Mouse (Mus musculus) limb, embryonic 15.5 days (tissue): Measurements from ENCODE around the gene Cemip2. TPM values are rescaled to one million over a fixed set of nuclear protein-coding genes. Genes with fewer than 3 reads are reported as not detected.
A peak's percentile ranks its signal among the peaks of the same experiment; 100 is the strongest.

Experiments used
- ATAC-seq: fragments of 200-750 bp; cut with Nextera tagmentation; 2 replicates; pipeline ENCODE4 v1.8.0; 2017; ENCODE audit warnings: low read depth, moderate TSS enrichment; ENCODE audit not compliant: insufficient number of reproducible peaks, low FRiP score, low TSS enrichment
- H3K27ac ChIP-seq: fragments of 300-500 bp; sonication (generic); 2 replicates; pipeline ENCODE4 v1.5.1; 2015; ENCODE audit warnings: moderate library complexity, mild to moderate bottlenecking, inconsistent platforms
- H3K27me3 ChIP-seq: fragments of 300-500 bp; sonication (generic); 2 replicates; pipeline ENCODE4 v1.6.1; 2015; ENCODE audit warnings: inconsistent platforms
- H3K36me3 ChIP-seq: fragments of 300-500 bp; sonication (generic); 2 replicates; pipeline ENCODE4 v1.6.1; 2015; ENCODE audit warnings: inconsistent platforms
- H3K4me1 ChIP-seq: fragments of 300-500 bp; sonication (generic); 2 replicates; pipeline ENCODE4 v1.6.1; 2015; ENCODE audit warnings: inconsistent platforms
- H3K4me2 ChIP-seq: fragments of 300-500 bp; sonication (generic); 2 replicates; pipeline ENCODE4 v1.6.1; 2015; ENCODE audit warnings: mild to moderate bottlenecking, inconsistent platforms
- H3K4me3 ChIP-seq: fragments of 300-500 bp; sonication (generic); 2 replicates; pipeline ENCODE4 v1.5.1; 2015; ENCODE audit warnings: mild to moderate bottlenecking, inconsistent platforms
- H3K9ac ChIP-seq: fragments of 300-500 bp; sonication (generic); 2 replicates; pipeline ENCODE4 v1.6.1; 2015; ENCODE audit warnings: inconsistent platforms
- H3K9me3 ChIP-seq: fragments of 300-500 bp; sonication (generic); 2 replicates; pipeline ENCODE4 v1.6.1; 2016; ENCODE audit warnings: inconsistent platforms
- WGBS: fragments of 180-500 bp; shearing (Covaris S2); methylation state at CpG from one replicate; pipeline ENCODE4 v1.1.7; 2015; 5-methylcytosine and 5-hydroxymethylcytosine counted together
- polyA plus RNA-seq: library from polyadenylated mRNA; unstranded; fragments of >200 nt; fragmentation: Nextera tagmentation; extraction: Ambion mirVana; gene quantifications from 2 replicates; pipeline ENCODE4 v1.2.1, GENCODE M21; 2015

The Cemip2 gene
- polyA plus RNA-seq, 1 experiment from 2014 or later: 25.7 TPM

DNA sequence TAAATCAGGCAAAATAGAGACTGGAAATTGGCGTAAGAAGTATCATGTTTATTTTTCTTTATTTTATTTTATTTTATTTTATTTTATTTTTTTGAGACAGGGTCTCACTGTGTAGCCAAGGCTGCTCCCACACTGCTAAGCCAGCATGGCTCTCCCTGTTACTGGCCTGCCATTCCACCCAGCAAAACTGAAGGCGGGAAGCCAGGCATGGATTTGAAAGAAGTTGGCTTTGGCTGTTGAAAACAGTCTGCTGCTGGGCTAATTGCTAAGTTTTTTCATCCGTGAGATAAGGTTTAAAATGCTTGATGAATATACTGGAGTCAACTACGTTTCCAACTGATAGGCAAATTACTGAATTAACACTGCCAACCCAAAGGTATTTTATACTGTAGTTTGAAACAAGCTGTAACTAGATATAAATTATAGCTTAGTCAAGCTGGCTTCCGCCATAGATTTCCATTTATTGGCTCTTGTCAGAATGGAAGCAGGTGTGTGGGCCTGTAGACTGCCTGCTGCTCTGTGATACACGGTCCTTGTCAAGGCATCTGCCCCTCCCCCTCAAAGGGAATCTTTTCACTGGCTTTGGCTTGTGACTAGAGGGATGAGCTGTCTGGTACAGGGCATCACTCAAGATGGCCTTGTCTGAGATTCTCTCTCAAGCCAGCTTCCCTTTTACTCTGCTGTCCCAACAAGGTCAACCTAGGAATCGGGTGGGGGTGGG is 3.1 kb downstream of the Cemip2 start:
- no peak for ATAC-seq
- Histone ChIP-seq H3K9ac (no peak overlapping the region), H3K27me3 (no peaks in the 10 kb centered on the region), H3K9me3 (no peaks in the 10 kb centered on the region), H3K4me3 (no peak overlapping the region), H3K4me2 (peak overlapping the region; percentile 66; the same call in 1 of the 2 replicates), H3K27ac (no peak overlapping the region), H3K4me1 (peaks cover 48% of the 10 kb centered on the region), H3K36me3 (no peaks in the 10 kb centered on the region)
- 48% methylated on average over 7 of the region's 7 CpGs for WGBS

GRCm38 (mm10) chr19:21781787-21782432 is 3.8 kb downstream of the Cemip2 start:
- H3K9ac ChIP-seq: no peak overlapping the region

GRCm38 (mm10) chr19:21783717-21784116 is 5.6 kb downstream of the Cemip2 start:
- Histone ChIP-seq H3K4me3 (no peak overlapping the region), H3K9me3 (no peaks in the 10 kb centered on the region), H3K4me1 (peaks cover 37% of the 10 kb centered on the region), H3K36me3 (no peaks in the 10 kb centered on the region), H3K27ac (no peak overlapping the region), H3K9ac (no peak overlapping the region), H3K4me2 (no peak overlapping the region), H3K27me3 (no peaks in the 10 kb centered on the region)
- no peak for ATAC-seq
- WGBS: 71% methylated on average over 3 of the region's 3 CpGs

More at GRCm38 (mm10) chr19:21781787-21782432, 3.8 kb downstream of the Cemip2 start:
- Histone ChIP-seq H3K4me1 (peaks cover 46% of the 10 kb centered on the region), H3K4me2 (peak overlapping the region; percentile 22; the same call in 1 of the 2 replicates), H3K4me3 (no peak overlapping the region), H3K27me3 (no peaks in the 10 kb centered on the region), H3K9me3 (no peaks in the 10 kb centered on the region), H3K27ac (no peak overlapping the region), H3K36me3 (no peaks in the 10 kb centered on the region)
- no peak for ATAC-seq
- WGBS: 40% methylated on average over 12 of the region's 12 CpGs

DNA sequence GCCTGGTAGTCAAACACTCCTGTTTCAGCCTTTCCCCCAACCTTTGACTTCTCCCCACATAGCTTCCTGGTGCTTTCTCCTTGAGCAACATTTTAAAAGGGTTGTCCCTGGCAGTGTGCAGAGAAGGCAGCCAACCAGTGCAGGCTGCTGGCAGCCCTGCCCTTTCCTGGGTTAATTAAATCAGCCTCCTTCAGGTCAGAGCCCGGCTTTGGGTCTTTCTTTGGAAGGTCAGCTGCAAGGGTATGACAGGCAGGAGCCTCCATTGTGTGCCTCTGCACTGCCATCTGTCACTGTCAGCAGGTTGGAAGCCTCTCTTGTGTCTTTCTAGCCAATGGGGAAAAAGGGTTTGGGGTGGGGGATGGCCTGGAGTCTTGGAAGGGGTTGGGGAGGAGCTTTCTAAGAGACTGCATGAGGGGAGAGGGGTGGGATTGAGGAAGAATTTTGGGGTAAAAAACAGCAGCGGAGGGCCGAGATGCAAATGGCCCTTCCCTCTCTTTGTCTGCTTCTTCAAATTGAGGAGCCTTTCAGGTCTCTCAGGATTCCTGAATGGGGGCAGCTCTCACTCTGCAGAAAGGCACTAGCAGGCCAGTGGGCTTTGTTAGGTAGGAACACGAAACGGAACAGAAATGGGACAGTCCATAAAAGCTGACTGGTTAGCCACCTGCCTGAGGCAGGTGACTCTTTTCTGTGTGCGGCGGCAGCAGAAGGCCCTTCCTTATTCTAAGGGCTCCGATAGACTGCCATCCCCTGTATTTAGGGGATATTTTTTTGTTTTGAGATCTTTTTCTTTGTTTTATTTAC is 6.4 kb downstream of the Cemip2 start:
- no peak overlapping the region for H3K9ac ChIP-seq
- no peak for ATAC-seq
- 30% methylated on average over 8 of the region's 8 CpGs for WGBS
- no peaks in the 10 kb centered on the region for H3K27me3 ChIP-seq
- H3K36me3 ChIP-seq: no peaks in the 10 kb centered on the region
- no peaks in the 10 kb centered on the region for H3K9me3 ChIP-seq
- H3K4me3 ChIP-seq: no peak overlapping the region
- peaks cover 32% of the 10 kb centered on the region for H3K4me1 ChIP-seq
- no peak overlapping the region for H3K27ac ChIP-seq
- no peak overlapping the region for H3K4me2 ChIP-seq

DNA sequence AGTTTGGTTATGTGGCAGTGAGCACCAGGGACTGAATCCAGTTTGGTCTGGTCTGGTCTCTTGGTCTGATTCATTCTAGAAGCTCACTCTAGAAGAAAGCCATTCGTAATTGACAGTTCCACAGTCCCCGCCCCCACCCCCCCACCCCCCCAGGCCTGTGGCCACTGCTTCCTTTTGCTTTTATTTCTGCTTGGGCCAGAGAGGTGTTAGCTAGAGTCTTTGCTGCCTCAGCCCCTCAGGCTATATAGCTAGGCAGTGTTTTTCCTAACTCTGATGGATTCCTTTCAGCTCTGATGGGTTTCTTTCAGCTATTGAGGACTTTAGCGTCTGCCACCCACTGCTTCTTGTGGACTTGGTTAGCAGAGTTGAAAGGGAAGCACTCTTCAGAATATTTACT is 7.0 kb downstream of the Cemip2 start:
- no peak overlapping the region for H3K4me3 ChIP-seq
- no peaks in the 10 kb centered on the region for H3K9me3 ChIP-seq
- no peak for ATAC-seq
- 24% methylated on average over 3 of the region's 3 CpGs for WGBS
- no peak overlapping the region for H3K27ac ChIP-seq
- peaks cover 27% of the 10 kb centered on the region for H3K4me1 ChIP-seq
- H3K27me3 ChIP-seq: no peaks in the 10 kb centered on the region
- H3K9ac ChIP-seq: no peak overlapping the region
- no peak overlapping the region for H3K4me2 ChIP-seq
- no peaks in the 10 kb centered on the region for H3K36me3 ChIP-seq

- Histone ChIP-seq H3K9ac (no peak overlapping the region), H3K36me3 (no peaks in the 10 kb centered on the region), H3K4me2 (no peak overlapping the region), H3K27ac (no peak overlapping the region), H3K4me1 (peaks cover 10% of the 10 kb centered on the region), H3K27me3 (no peaks in the 10 kb centered on the region), H3K4me3 (no peak overlapping the region), H3K9me3 (no peaks in the 10 kb centered on the region)
- ATAC-seq: no peak
- WGBS: 77% methylated on average over 6 of the region's 6 CpGs
Measured at GRCm38 (mm10) chr19:21787004-21787480, 8.9 kb downstream of the Cemip2 start.

DNA sequence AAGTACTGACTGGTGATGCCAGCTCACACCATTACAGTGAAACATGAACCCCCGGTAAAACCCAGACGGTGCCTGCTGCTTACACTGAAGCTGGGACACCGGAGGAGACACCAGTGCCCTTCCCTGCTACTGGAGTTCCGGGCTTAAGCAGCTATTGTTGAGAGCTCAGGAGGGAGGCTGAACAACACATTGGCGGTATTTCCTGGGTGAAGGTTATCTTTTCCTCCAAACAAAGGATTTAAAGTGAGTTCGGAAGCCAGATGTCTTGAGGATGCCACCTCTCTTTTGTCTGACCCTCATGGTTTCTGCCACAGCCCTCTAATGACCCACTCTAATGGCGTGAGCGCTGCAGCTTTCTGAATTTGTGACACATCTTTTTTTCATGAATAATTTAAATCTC is 10.9 kb downstream of the Cemip2 start:
- H3K4me1 ChIP-seq: peaks cover 10% of the 10 kb centered on the region
- H3K4me3 ChIP-seq: no peak overlapping the region
- WGBS: 56% methylated on average over 8 of the region's 8 CpGs
- ATAC-seq: no peak
- H3K36me3 ChIP-seq: peaks cover 8% of the 10 kb centered on the region
- H3K9ac ChIP-seq: no peak overlapping the region
- no peak overlapping the region for H3K27ac ChIP-seq
- H3K4me2 ChIP-seq: no peak overlapping the region
- no peaks in the 10 kb centered on the region for H3K9me3 ChIP-seq
- H3K27me3 ChIP-seq: no peaks in the 10 kb centered on the region

- H3K9ac ChIP-seq: no peak overlapping the region
- H3K4me1 ChIP-seq: peaks cover 5% of the 10 kb centered on the region; the same call in 1 of the 2 replicates
- no peak overlapping the region for H3K4me2 ChIP-seq
- H3K9me3 ChIP-seq: no peaks in the 10 kb centered on the region
- no peak for ATAC-seq
- peaks cover 8% of the 10 kb centered on the region for H3K36me3 ChIP-seq
- no peak overlapping the region for H3K4me3 ChIP-seq
- H3K27me3 ChIP-seq: no peaks in the 10 kb centered on the region
- H3K27ac ChIP-seq: no peak overlapping the region
- 69% methylated on average over 6 of the region's 6 CpGs for WGBS
Measured at GRCm38 (mm10) chr19:21789676-21790075, 11.5 kb downstream of the Cemip2 start.

DNA sequence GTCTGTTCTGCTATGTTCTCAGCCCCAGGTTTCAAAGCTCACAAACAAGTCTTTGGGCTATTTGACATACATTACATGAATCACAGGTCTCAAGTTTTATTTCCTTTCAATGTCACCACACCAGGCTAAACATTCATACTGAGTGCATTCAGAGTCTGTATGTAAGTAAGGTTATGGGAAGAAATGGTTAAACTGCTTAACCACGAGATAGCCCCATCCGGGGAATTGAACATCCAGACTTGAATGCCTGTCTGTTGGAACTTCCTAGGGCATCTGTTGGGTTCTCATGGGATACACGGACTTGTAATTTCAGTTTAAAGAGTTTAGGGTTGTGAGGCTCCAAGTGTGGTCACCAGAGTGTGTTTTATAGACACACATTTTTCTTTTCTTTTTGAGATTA is 13.2 kb downstream of the Cemip2 start:
- 74% methylated on average over 3 of the region's 3 CpGs for WGBS
- no peaks in the 10 kb centered on the region for H3K9me3 ChIP-seq
- H3K27me3 ChIP-seq: no peaks in the 10 kb centered on the region
- ATAC-seq: no peak
- no peak overlapping the region for H3K4me3 ChIP-seq
- peaks cover 2% of the 10 kb centered on the region; the same call in 1 of the 2 replicates for H3K4me1 ChIP-seq
- no peak overlapping the region for H3K9ac ChIP-seq
- peaks cover 13% of the 10 kb centered on the region for H3K36me3 ChIP-seq
- no peak overlapping the region for H3K4me2 ChIP-seq
- no peak overlapping the region for H3K27ac ChIP-seq

GRCm38 (mm10) chr19:21791826-21792225 is 13.7 kb downstream of the Cemip2 start:
- no peak overlapping the region for H3K9ac ChIP-seq
- 89% methylated on average over 4 of the region's 4 CpGs for WGBS
- no peak for ATAC-seq
- H3K4me3 ChIP-seq: no peak overlapping the region
- no peak overlapping the region for H3K27ac ChIP-seq
- H3K27me3 ChIP-seq: no peaks in the 10 kb centered on the region
- no peak overlapping the region for H3K4me2 ChIP-seq
- H3K9me3 ChIP-seq: no peaks in the 10 kb centered on the region
- H3K36me3 ChIP-seq: peaks cover 13% of the 10 kb centered on the region
- peaks cover 2% of the 10 kb centered on the region; the same call in 1 of the 2 replicates for H3K4me1 ChIP-seq

DNA sequence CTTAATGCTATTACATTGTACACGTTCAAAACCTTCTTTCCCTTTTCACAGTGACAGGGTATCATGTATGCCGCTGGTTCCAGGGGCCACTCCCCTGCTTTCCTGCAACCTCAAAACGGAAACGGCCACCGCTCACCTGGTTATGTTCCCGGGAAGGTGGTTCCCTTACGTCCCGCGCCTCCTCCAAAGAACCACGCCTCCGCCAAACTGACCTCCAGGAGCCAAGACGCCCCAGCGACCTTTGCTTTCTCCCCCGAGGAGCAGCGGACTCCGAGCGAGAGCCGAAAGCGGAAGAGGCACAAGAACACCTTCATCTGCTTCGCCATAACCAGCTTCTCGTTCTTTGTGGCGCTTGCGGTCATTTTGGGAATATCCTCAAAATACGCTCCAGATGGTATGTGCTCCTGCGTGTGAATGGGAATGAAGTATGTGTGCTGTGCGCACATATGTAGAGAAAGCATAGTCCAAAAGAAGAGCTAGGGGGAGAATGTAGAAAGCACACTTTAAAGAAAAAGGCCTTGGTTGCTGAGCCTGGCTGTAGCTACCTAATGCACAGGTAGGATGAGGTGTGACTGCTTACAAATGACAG is 14.5 kb downstream of the Cemip2 start:
- ATAC-seq: no peak
- Histone ChIP-seq H3K27me3 (no peaks in the 10 kb centered on the region), H3K4me3 (no peak overlapping the region), H3K27ac (no peak overlapping the region), H3K9me3 (no peaks in the 10 kb centered on the region), H3K4me2 (no peak overlapping the region), H3K4me1 (0 out of 2 replicates have a peak, but pooled peaks cover 2% of the 10 kb centered on the region), H3K36me3 (peaks cover 20% of the 10 kb centered on the region), H3K9ac (no peak overlapping the region)
- 91% methylated on average over 26 of the region's 26 CpGs for WGBS
